Mouse (Mus musculus): ENCODE data around the gene Hsp90aa1. TPM values are rescaled to one million over a fixed set of nuclear protein-coding genes. Genes with fewer than 3 reads are reported as not detected.
A peak's percentile ranks its signal among the peaks of the same experiment; 100 is the strongest.

Gene Hsp90aa1
- polyA plus RNA-seq (2012; rRNA removed): 164 and 169 TPM in 2 replicates
- 633 and 664 TPM in 2 replicates for polyA plus RNA-seq (2014; fragmentation: Nextera tagmentation; extraction: Ambion mirVana)

GRCm38 (mm10) chr12:110702556-110702955 lies at the start of gene Hsp90aa1:
Gene Hsp90aa1 (minus strand): TSS chr12:110702728.
- Histone ChIP-seq H3K4me2 (replicated peaks; ENCODE audit: low read depth, low read length, severe bottlenecking) (no peak within 1 kb of the TSS), H3K9ac (ENCODE audit: low read depth, low read length, severe bottlenecking) (no peak within 1 kb of the TSS), H3K4me3 (replicated peaks; ENCODE audit: low read length) (no peak within 1 kb of the TSS)

DNA sequence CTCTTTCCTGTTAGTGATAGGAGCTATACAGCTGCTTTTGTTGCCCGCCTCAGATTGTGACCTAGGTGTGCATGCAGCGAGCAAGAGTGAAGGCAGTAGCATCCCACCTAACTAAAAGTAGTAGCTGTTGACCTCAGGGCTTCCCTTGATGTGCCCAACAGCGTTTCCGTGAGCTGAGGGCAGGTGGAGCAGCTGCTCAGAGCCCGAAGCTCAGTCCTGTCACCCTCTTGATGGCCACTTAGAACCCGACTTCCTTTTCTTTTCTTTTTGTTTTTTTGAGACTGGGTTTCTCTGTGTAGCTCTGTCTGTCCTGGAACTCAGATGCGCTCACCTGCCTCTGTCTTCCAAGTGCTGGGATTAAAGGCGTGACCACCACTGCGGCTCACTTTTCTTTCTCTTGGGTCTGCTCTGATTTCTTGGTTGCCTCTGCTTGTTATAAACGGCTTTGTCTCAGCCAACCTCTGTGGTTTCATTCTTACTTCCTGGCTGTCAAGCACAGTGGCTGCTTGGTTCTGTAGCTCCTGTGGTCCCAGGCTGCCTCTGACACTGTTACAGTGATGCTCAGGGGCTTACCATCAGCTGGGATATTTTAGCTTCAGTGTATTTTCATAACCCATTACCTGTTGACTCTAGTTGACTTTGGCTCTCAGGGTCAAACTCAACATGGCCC lies 48.4 kb upstream of the Hsp90aa1 start:
- H3K4me2 ChIP-seq (replicated peaks; ENCODE audit: low read depth, low read length, severe bottlenecking): no peak overlapping the region
- DNase-seq (ENCODE audit: low spot score): no peak
- WGBS: 81% methylated on average over 10 of the region's 10 CpGs
- H3K9ac ChIP-seq (ENCODE audit: low read depth, low read length, severe bottlenecking): no peak overlapping the region
- H3K36me3 ChIP-seq (ENCODE audit: control insufficient read depth, insufficient read depth, low read length): peaks cover 18% of the 10 kb centered on the region
- no peak for TF ChIP-seq POLR2A (IDR thresholded peaks at IDR 0.05; ENCODE audit: borderline replicate concordance, extremely low read depth, insufficient read depth, insufficient read length)
- no peak for ATAC-seq (ENCODE audit: low FRiP score, low read depth)
- H3K9me3 ChIP-seq (ENCODE audit: control insufficient read depth, low read length): no peaks in the 10 kb centered on the region
- no peaks in the 10 kb centered on the region for H3K27me3 ChIP-seq (ENCODE audit: control insufficient read depth, insufficient read depth, low read length)
- H3K4me3 ChIP-seq (replicated peaks; ENCODE audit: low read length): no peak overlapping the region
- H3K4me1 ChIP-seq (ENCODE audit: control insufficient read depth, insufficient read depth, low read length): no peaks in the 10 kb centered on the region
- no peak overlapping the region for H3K27ac ChIP-seq (replicated peaks; ENCODE audit: low read depth, low read length)

More at GRCm38 (mm10) chr12:110702556-110702955, at the start of gene Hsp90aa1:
- H3K36me3 ChIP-seq (ENCODE audit: control insufficient read depth, insufficient read depth, low read length): no peaks in the 10 kb centered on the region
- DNase-seq (ENCODE audit: low spot score): no peak
- H3K9me3 ChIP-seq (ENCODE audit: control insufficient read depth, low read length): no peaks in the 10 kb centered on the region
- H3K27ac ChIP-seq (replicated peaks; ENCODE audit: low read depth, low read length): no peak within 1 kb of the TSS
- no peak for ATAC-seq (ENCODE audit: low FRiP score, low read depth)
- no peaks in the 10 kb centered on the region for H3K27me3 ChIP-seq (ENCODE audit: control insufficient read depth, insufficient read depth, low read length)
- no peaks in the 10 kb centered on the region for H3K4me1 ChIP-seq (ENCODE audit: control insufficient read depth, insufficient read depth, low read length)
- 43% methylated on average over 4 of the region's 4 CpGs for WGBS
- TF ChIP-seq POLR2A (IDR thresholded peaks at IDR 0.05; ENCODE audit: borderline replicate concordance, extremely low read depth, insufficient read depth, insufficient read length): no peak

GRCm38 (mm10) chr12:110738158-110738921 lies 35.8 kb upstream of the Hsp90aa1 start:
- peak overlapping the region; percentile 92 for H3K9ac ChIP-seq (ENCODE audit: low read depth, low read length, severe bottlenecking)
- H3K4me3 ChIP-seq (replicated peaks; ENCODE audit: low read length): peak overlapping the region; percentile 98
- H3K27me3 ChIP-seq (ENCODE audit: control insufficient read depth, insufficient read depth, low read length): no peaks in the 10 kb centered on the region
- peak; percentile 64 for ATAC-seq (ENCODE audit: low FRiP score, low read depth)
- DNase-seq (ENCODE audit: low spot score): no peak
- under 1% methylated on average over 53 of the region's 72 CpGs for WGBS
- H3K9me3 ChIP-seq (ENCODE audit: control insufficient read depth, low read length): no peaks in the 10 kb centered on the region
- H3K27ac ChIP-seq (replicated peaks; ENCODE audit: low read depth, low read length): peak overlapping the region; percentile 89
- H3K36me3 ChIP-seq (ENCODE audit: control insufficient read depth, insufficient read depth, low read length): peaks cover 5% of the 10 kb centered on the region; the same call in 1 of the 2 replicates
- peak overlapping the region; percentile 79 for H3K4me2 ChIP-seq (replicated peaks; ENCODE audit: low read depth, low read length, severe bottlenecking)
- no peak for TF ChIP-seq POLR2A (IDR thresholded peaks at IDR 0.05; ENCODE audit: borderline replicate concordance, extremely low read depth, insufficient read depth, insufficient read length)
- peaks cover 9% of the 10 kb centered on the region for H3K4me1 ChIP-seq (ENCODE audit: control insufficient read depth, insufficient read depth, low read length)

- Histone ChIP-seq H3K36me3 (ENCODE audit: control insufficient read depth, insufficient read depth, low read length) (0 out of 2 replicates have a peak, but pooled peaks cover 2% of the 10 kb centered on the region), H3K27ac (replicated peaks; ENCODE audit: low read depth, low read length) (peak within 1 kb of the TSS; percentile 89), H3K4me2 (replicated peaks; ENCODE audit: low read depth, low read length, severe bottlenecking) (peak within 1 kb of the TSS; percentile 79), H3K9ac (ENCODE audit: low read depth, low read length, severe bottlenecking) (peak within 1 kb of the TSS; percentile 92), H3K27me3 (ENCODE audit: control insufficient read depth, insufficient read depth, low read length) (no peaks in the 10 kb centered on the region), H3K4me1 (ENCODE audit: control insufficient read depth, insufficient read depth, low read length) (peaks cover 9% of the 10 kb centered on the region), H3K9me3 (ENCODE audit: control insufficient read depth, low read length) (no peaks in the 10 kb centered on the region), H3K4me3 (replicated peaks; ENCODE audit: low read length) (peak within 1 kb of the TSS; percentile 98)
- ATAC-seq (ENCODE audit: low FRiP score, low read depth) (peak; percentile 96), DNase-seq (ENCODE audit: low spot score) (peak; percentile 95)
- under 1% methylated on average over 46 of the region's 69 CpGs for WGBS
- TF ChIP-seq POLR2A (IDR thresholded peaks at IDR 0.05; ENCODE audit: borderline replicate concordance, extremely low read depth, insufficient read depth, insufficient read length): peak; percentile 36; the same call in 1 of the 2 replicates
These were observed 34.9 kb upstream of the Hsp90aa1 start, which contains the start of gene Wdr20 for GRCm38 (mm10) chr12:110737170-110738157. Gene Wdr20 (plus strand): TSS chr12:110737944.
